Mouse (Mus musculus): ENCODE data around the gene Slc43a2.

Slc43a2 gene

GRCm38 (mm10) chr11:75610021-75610420, 78.5 kb downstream of the Slc43a2 start:
- no peak for DNase-seq (ENCODE audit: low spot score)

GRCm38 (mm10) chr11:75614769-75615168, 83.3 kb downstream of the Slc43a2 start:
- no peak for DNase-seq (ENCODE audit: low spot score)

DNA sequence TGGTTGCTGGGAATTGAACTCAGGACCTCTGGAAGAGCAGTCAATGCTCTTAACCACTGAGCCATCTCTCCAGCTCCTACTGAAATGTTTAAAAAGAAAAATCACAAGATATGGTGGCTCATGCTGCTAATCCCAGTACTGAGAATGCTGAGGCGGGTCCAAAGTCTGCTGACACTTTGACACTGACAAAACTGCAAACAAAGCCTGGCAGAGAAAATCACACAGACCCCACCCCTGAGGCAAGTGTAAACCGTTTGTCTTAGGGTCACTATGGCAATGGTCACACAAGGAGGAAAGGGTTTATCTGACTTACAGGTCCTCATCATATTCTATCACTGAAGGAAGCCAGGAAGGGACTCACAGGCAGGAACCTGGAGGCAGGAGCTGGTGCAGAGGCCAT, 84.1 kb downstream of the Slc43a2 start:
- DNase-seq (ENCODE audit: low spot score), result no peak

DNA sequence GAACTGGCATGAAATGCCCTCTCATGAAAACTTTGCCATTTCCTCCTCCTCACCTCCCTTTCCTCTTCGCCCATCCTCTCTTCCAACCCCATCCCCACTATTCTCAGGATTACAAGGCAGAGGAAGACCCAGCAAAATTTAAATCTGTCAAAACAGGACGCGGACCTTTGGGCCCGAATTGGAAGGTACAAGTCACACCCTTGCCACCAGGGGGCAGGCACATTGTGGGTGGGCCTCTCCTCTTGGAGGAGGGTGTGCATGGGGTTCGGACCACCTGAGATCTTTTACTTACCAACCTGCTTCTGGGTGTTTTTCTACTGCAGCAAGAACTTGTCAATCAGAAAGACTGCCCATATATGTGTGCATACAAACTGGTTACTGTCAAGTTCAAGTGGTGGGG, 87.6 kb downstream of the Slc43a2 start:
- DNase-seq (ENCODE audit: low spot score), result no peak

DNA sequence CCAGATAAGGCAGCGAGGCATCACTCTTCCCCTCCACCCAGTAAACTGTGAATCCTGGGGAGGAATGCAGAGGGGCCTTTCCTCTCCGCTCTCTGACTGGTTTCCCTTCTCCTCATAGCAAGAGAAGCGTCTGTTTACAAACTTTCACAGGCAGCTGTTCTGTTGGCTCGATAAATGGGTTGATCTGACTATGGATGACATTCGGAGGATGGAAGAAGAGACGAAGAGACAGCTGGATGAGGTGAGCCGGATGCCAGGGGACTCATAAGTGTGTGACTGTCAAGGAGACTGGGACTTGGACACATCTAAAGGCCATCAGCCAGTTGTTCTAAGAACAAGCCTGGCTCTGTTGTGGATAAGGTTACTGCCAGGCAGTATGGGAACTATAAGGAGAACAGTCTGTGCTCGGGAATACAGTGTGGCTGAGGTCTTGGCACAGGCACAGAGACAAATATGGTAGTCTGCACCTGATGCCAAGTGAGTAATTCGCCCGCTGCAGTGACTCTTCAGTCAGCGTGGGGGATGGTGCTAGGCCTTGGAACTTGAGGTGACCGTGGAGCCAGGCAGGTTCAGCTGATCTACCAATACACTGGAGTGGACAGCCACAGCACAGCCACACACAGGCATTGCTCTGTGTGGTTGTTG, 88.8 kb downstream of the Slc43a2 start:
- DNase-seq (ENCODE audit: low spot score), result no peak

- DNase-seq (ENCODE audit: low spot score), result no peak
These were observed 89.9 kb downstream of the Slc43a2 start for GRCm38 (mm10) chr11:75621426-75621825.

GRCm38 (mm10) chr11:75622588-75623329, 91.3 kb downstream of the Slc43a2 start:
- DNase-seq (ENCODE audit: low spot score), result no peak

DNA sequence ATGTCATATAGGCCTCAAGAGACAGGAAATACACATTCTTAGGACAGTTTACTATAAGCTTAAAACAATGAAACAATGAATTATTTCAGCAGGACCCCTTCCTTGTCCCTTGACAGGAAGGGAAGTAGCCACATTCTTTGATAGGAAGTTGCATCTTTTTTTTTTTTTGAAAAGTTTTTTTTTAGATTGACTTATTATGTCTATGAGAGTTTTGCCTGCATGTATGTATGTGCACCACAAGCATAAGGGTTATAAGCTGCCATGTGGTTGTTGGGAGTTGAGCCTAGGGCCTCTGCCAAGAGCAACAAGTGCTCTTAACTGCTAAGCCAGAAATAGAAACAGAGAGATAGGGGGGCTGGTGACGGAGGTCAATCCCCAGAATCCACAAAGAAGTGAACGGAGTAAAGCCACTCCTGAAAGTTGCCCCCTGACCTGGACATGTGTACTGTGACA, 92.6 kb downstream of the Slc43a2 start:
- no peak for DNase-seq (ENCODE audit: low spot score)

- no peak for DNase-seq (ENCODE audit: low spot score)
These were observed 94.3 kb downstream of the Slc43a2 start for GRCm38 (mm10) chr11:75625820-75626219.
